Mouse (Mus musculus) B cell, adult 2 months (primary cell): ENCODE measurements around the gene Mthfr.

Source experiments
- DNase-seq, 2 experiments: peaks; one replicate each; pipeline ENCODE4 v3.0.0; 2022

Gene Mthfr

DNA sequence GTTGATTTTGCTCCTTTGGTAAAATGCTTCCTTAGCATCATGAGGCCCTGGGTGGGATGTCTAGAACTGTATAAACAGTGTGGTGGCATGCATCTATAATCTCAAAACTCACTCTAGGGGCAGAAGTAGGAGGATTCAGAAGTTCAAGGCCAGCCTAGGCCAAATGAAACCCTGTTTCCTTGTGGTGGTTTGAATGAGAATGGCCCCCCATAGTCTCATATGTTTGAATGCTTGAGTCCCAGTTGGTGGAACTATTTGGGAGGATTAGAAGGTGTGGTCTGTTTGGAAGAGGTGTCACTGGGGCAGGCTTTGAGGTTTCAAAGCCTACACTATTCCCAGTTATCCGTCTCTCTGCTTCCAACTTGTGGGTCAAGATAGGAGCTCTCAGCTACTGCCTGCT, 52.3 kb downstream of the Mthfr start:
- no peak for DNase-seq

DNA sequence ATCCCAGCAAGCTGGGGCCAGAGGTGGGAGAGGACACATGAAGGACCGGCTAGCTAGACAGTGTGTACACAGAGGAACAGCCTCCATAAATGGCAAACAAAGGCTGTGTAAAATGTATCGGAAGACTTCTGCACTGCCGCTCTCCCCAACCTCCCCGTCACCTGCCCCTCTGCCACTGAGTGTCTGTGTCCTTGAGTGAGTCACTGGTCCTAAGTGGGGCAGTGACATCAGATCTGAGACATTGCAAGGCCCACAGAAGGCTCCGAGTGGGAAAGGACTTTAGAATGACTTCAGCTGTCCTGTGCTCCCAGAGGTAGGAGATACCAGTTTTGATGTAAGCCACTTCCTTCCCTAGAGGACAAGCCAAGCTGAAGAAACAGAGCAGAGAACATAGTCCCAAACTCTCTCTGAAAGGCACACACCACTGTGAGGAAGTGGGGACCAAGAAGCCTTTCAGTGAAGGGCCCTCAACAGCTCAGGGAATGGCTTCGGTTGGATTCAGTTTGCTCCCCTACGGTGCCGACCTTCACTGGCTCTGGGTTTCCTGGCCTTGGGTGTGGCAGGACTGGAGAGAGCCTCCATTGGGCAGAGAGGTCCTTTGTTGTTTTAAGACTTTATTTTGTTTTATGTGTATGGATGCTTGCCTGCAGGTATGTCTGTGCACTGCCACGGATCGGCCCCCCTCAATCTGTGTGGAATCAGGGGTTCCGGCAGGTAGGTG, 53.8 kb downstream of the Mthfr start:
- no peak for DNase-seq

DNA sequence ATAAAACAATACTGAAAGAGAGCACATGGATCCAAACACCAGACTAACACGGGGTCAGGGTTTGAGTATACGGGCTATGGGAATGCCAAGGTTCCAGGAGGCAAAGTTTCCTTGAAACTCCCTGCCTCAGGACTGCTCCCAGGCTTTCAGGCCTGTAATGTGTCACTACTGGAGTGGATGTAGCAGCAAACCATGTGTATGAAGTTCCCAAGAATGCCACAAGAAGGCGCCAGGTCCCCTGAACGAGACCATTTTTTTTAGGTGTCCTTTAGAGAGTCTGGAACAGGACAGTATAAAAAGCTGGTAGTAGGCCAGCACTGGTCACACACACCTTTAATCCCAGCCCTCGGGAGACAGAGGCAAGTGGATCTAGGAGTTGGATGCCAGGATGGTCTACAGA, 55.3 kb downstream of the Mthfr start:
- DNase-seq: no peak

DNA sequence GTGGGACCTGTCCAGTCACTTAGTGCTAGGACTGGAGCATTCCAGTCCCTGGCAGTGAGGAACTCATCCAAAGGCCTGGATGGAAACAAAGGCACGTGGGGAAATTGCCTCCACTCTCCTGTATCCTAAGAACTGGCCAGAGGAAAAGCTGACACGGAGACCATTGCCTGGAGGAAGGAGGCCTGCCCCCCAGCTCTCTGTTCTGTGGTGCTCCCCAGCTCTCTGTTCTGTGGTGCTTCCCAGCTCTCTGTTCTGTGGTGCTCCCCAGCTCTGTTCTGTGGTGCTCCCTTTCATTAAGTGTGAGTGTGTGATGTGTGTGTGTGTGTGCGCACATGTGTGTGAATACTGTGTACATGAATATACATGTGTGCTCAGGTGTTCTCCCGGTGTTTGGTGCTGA, 56.2 kb downstream of the Mthfr start:
- no peak for DNase-seq

- DNase-seq: no peak
Measured at GRCm38 (mm10) chr4:148097936-148098335, 59.1 kb downstream of the Mthfr start.

DNA sequence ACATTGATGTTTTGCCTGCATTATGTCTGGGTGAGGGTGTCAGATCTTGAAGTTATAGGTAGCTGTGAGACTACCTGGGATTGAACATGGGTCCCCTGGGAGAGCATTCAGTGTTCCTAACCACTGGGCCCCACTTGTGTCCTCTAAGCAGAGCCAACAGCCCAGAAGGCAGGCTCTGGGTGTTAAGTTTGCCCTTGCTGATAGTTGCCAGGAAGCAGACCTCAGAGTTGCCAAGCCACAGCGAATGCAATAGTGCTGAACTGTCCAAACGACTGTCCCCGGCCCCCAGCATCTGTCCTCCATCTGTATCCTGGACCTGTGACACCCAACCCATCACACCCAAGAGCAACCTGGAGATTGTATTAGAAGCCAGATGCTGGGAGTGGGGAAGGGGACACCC, 59.8 kb downstream of the Mthfr start:
- no peak for DNase-seq

DNA sequence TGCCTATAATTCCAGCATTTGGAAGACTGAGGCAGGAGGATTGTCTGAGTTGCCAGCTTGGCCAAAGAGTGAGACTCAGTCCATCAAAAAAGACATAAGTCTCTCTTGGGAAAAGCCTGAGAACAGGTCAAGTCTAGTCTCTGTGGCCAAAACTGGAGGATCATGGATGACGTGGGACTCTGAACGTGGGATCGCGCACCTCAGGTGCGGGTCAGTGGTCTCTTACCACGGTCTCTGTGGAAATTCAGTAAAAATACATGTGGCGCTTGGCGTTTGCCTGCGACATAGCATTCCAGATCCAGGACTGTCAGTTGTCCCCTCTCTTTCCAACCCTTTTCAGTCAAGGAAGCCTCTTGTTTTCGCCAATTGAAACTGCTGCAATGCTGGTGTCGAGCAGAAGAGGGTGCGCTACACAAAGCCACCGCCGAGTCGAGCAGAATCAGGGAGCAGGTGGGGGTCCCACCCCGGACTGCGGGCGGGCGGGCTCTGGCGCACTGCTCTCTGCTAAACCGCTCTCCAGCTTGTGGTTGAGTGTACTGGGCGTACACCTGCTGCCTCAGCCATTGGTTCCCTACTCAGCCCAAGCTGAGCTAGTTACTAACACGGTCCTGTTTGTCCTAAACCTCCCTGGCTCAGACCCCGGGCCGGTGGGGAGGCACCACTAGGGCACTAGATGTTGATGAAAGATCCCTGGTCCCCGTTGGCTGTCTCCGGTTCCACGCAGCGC, 63.1 kb downstream of the Mthfr start:
- DNase-seq: peak; percentile 38 to 48

- no peak for DNase-seq
Measured at GRCm38 (mm10) chr4:148104146-148104545, 65.3 kb downstream of the Mthfr start.

DNA sequence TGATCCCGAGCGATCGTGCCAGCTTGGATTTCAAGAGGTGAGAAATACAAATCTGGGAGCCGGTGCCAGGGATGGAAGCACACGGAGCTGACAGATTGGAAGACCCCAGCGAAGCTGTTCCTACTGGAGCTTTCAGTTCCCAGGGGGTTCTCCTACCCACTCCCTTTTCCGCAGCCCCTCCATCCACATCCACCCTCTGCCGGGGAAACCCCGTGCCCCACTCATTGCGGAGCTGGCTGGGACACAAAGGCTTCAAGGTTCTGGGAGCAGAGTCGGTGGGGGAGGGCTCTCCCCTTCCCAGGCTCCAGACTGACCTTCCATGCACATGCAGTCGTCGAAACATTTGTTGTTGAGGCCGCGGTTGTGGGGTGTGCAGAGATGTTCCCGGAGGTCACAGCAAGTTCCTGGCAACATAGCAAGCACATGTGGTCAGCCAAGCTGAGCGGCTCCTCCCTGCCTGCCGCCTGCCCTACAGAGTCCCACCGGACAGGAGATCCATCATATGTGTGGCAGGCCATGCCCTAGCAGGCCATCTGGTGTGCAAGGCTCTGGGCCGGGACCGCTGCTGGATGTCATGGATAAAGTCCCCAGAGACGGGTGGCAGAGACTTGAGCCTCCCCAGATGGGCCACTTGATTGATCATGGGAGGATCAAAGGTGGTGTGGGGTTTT, 68.9 kb downstream of the Mthfr start:
- no peak for DNase-seq

GRCm38 (mm10) chr4:148108565-148109100, 69.8 kb downstream of the Mthfr start:
- DNase-seq: no peak
